Mouse (Mus musculus): Measurements from ENCODE around the gene Dyrk1a. TPM values are rescaled to one million over a fixed set of nuclear protein-coding genes. Genes with fewer than 3 reads are reported as not detected.

The Dyrk1a gene
- total and polyA plus RNA-seq, 3 experiments, result 32.4 to 53.7 (median 40.4) TPM

DNA sequence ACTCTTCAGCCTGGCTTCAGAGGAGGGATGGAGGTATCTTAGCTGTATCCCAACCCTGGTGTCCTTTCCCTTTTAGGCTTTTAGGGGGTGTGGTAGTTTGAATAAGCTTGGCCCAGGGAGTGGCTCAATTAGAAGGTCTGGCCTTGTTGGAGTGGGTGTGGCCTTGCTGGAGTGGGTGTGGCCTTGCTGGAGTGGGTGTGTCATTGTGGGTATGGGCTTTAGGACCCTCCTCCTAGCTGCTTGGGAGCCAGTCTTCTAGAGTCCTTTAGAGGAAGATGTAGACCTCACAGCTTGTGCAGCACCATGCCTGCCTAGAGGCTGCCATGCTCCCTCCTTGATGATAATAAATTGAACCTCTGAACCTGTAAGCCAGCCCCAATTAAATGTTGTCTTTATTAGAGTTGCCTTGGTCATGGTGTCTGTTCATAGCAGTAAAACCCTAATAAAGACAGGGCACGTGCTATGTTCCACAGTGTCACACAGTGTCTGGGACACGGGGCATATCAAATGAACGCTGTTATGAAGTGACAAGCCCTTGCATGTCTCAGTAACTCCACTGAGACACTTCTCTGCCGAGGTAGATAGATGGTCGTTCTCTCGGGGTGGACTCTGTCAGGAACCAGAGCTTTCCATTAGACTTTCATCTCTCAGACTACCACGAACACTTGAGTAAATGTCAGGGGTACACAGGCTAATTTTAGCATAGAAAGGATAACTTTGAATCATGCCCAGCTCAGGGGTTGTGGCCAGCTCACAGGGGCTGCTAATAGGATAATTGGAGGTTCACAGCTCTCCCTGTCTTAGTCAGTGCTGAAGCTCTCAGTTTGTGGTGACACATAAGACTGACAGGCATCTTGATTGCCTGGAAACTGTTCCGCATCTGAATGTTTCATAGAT, 166.9 kb downstream of the Dyrk1a start (continued):
- TF ChIP-seq TCF12 (IDR thresholded peaks at IDR 0.05; ENCODE audit: low read depth, low read length), result 0 out of 2 replicates have a peak, but pooled peaks have one; percentile 8
- peak; percentile 68 for TF ChIP-seq TBP (conservative IDR thresholded peaks at IDR 0.05; ENCODE audit: low read depth, low read length)
- peak; percentile 90 for TF ChIP-seq CHD1 (IDR thresholded peaks at IDR 0.05; ENCODE audit: low read depth, low read length)
- no peak for TF ChIP-seq CTCF (conservative IDR thresholded peaks at IDR 0.05 in 1 of 2, IDR thresholded peaks at IDR 0.05 in 1 of 2; ENCODE audit: low read depth in 2 of 2, low read length in 2 of 2)
- no peak for TF ChIP-seq ZKSCAN1 (IDR thresholded peaks at IDR 0.05; ENCODE audit: borderline replicate concordance, low read depth, low read length)
- TF ChIP-seq USF2 (conservative IDR thresholded peaks at IDR 0.05; ENCODE audit: low read depth, low read length), result no peak
- TF ChIP-seq HCFC1 (IDR thresholded peaks at IDR 0.05; ENCODE audit: low read depth, low read length), result 0 out of 2 replicates have a peak, but pooled peaks have one; percentile 18
- peak; percentile 63 for TF ChIP-seq MYC (IDR thresholded peaks at IDR 0.05; ENCODE audit: low read depth, low read length)
- TF ChIP-seq USF1 (IDR thresholded peaks at IDR 0.05; ENCODE audit: low read depth, low read length), result no peak

DNA sequence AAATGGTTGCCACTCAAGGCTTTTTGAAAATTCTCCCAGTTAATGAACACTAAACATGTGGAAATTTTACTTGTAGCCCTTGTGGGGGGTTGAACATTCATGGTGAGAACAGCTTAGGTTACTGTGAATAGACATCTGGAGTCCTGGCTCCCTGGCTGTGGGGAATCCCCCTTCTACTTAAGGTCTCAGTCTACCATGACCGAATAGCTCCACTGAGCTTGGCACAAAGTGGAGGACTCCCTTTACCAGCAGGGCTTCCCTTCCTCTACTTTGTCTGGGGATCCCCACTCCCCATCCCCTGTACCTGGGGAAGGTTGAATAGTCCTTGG, 167.5 kb downstream of the Dyrk1a start:
- H3K27me3 ChIP-seq (replicated peaks), result peaks cover 9% of the 10 kb centered on the region
- no peaks in the 10 kb centered on the region for H3K9me3 ChIP-seq (replicated peaks; ENCODE audit: low read length)
- H3K4me2 ChIP-seq (ENCODE audit: insufficient read depth, low read depth, poor library complexity, severe bottlenecking), result peak overlapping the region; percentile 84
- no peaks in the 10 kb centered on the region for H3K36me3 ChIP-seq (replicated peaks in 1 of 2; ENCODE audit: control insufficient read depth in 1 of 2, insufficient read depth in 1 of 2, low read length in 1 of 2)
- H3K27ac ChIP-seq (ENCODE audit: insufficient read depth, low read depth), result no peak overlapping the region
- dilution Hi-C loops (cut with MboI; ENCODE audit: extremely low pct_ligation_motif_present, extremely low pct_unique_long_range_greater_than_20kb, low sequenced_read_pairs) (no loop called here), in situ Hi-C loops (cut with MboI; ENCODE audit: low pct_ligation_motif_present, low pct_unique_long_range_greater_than_20kb, low sequenced_read_pairs) (no loop called here)
- no peak overlapping the region for H3K9ac ChIP-seq (ENCODE audit: insufficient read depth, low read depth)
- peak; percentile 86 for DNase-seq (ENCODE audit: extremely low read depth)
- H3K4me3 ChIP-seq (replicated peaks in 1 of 3; ENCODE audit: low read depth in 2 of 3, low read length in 2 of 3, poor library complexity in 1 of 3), result no peak overlapping the region
- no peaks in the 10 kb centered on the region for H3K79me2 ChIP-seq (replicated peaks; ENCODE audit: control insufficient read depth, extremely low read depth, insufficient read depth, poor library complexity, severe bottlenecking)
- peaks cover 13 to 30% of the 10 kb centered on the region in 2 experiments for H3K4me1 ChIP-seq (ENCODE audit: control insufficient read depth in 1 of 2, insufficient read depth in 2 of 2)
- TF ChIP-seq ZMIZ1 (IDR thresholded peaks at IDR 0.05; ENCODE audit: low read depth, low read length) (no peak), TCF12 (IDR thresholded peaks at IDR 0.05; ENCODE audit: low read depth, low read length) (peak; percentile 65), HCFC1 (IDR thresholded peaks at IDR 0.05; ENCODE audit: low read depth, low read length) (no peak), MAZ (IDR thresholded peaks at IDR 0.05; ENCODE audit: low read depth, low read length) (peak; percentile 78; the same call in 1 of the 2 replicates), MAX (IDR thresholded peaks at IDR 0.05; ENCODE audit: low read length) (peak; percentile 55), EP300 (IDR thresholded peaks at IDR 0.05; ENCODE audit: low read length) (peak; percentile 86; the same call in 1 of the 2 replicates), RAD21 (IDR thresholded peaks at IDR 0.05; ENCODE audit: low read depth, low read length) (no peak; the same call in 1 of the 2 replicates), KAT2A (IDR thresholded peaks at IDR 0.05; ENCODE audit: insufficient replicate concordance, low read length) (no peak), MYC (IDR thresholded peaks at IDR 0.05; ENCODE audit: low read depth, low read length) (peak; percentile 60; the same call in 1 of the 2 replicates), BHLHE40 (IDR thresholded peaks at IDR 0.05; ENCODE audit: low read depth, low read length) (peak; percentile 57), POLR2AphosphoS2 (IDR thresholded peaks at IDR 0.05; ENCODE audit: low read depth, low read length) (no peak), IRF4 (IDR thresholded peaks at IDR 0.05; ENCODE audit: low read depth, low read length) (peak; percentile 37), POLR2A (IDR thresholded peaks at IDR 0.05; ENCODE audit: low read depth, low read length) (no peak), TBP (conservative IDR thresholded peaks at IDR 0.05; ENCODE audit: low read depth, low read length) (no peak), E2F4 (IDR thresholded peaks at IDR 0.05; ENCODE audit: insufficient replicate concordance, low read depth, low read length) (no peak), ZKSCAN1 (IDR thresholded peaks at IDR 0.05; ENCODE audit: borderline replicate concordance, low read depth, low read length) (no peak), USF1 (IDR thresholded peaks at IDR 0.05; ENCODE audit: low read depth, low read length) (no peak), PAX5 (IDR thresholded peaks at IDR 0.05; ENCODE audit: low read length) (no peak), NELFE (IDR thresholded peaks at IDR 0.05; ENCODE audit: low read depth, low read length) (peak; percentile 53; the same call in 1 of the 2 replicates), MAFK (IDR thresholded peaks at IDR 0.05; ENCODE audit: insufficient replicate concordance, low read length) (0 out of 2 replicates have a peak, but pooled peaks have one; percentile 52), RCOR1 (conservative IDR thresholded peaks at IDR 0.05; ENCODE audit: low read depth, low read length) (peak; percentile 91; the same call in 1 of the 2 replicates), ZNF384 (IDR thresholded peaks at IDR 0.05; ENCODE audit: low read depth, low read length) (no peak), USF2 (conservative IDR thresholded peaks at IDR 0.05; ENCODE audit: low read depth, low read length) (no peak), CHD2 (IDR thresholded peaks at IDR 0.05; ENCODE audit: low read length) (peak; percentile 78), ETS1 (conservative IDR thresholded peaks at IDR 0.05; ENCODE audit: low read depth, low read length) (peak; percentile 83), GABPA (IDR thresholded peaks at IDR 0.05; ENCODE audit: insufficient replicate concordance, low read depth, low read length) (no peak), ELF1 (IDR thresholded peaks at IDR 0.05; ENCODE audit: low read depth, low read length) (no peak), JUN (IDR thresholded peaks at IDR 0.05; ENCODE audit: insufficient read depth, low read depth, low read length) (no peak; the same call in 1 of the 2 replicates), SIN3A (IDR thresholded peaks at IDR 0.05; ENCODE audit: low read length) (peak; percentile 57; the same call in 1 of the 2 replicates), MXI1 (IDR thresholded peaks at IDR 0.05; ENCODE audit: low read depth, low read length) (0 out of 2 replicates have a peak, but pooled peaks have one; percentile 27), SMC3 (IDR thresholded peaks at IDR 0.05; ENCODE audit: low read depth, low read length) (no peak), JUND (conservative IDR thresholded peaks at IDR 0.05; ENCODE audit: low read depth, low read length) (peak; percentile 71; the same call in 1 of the 2 replicates)
